Mouse (Mus musculus): ENCODE data around the gene Nav2.

DNA sequence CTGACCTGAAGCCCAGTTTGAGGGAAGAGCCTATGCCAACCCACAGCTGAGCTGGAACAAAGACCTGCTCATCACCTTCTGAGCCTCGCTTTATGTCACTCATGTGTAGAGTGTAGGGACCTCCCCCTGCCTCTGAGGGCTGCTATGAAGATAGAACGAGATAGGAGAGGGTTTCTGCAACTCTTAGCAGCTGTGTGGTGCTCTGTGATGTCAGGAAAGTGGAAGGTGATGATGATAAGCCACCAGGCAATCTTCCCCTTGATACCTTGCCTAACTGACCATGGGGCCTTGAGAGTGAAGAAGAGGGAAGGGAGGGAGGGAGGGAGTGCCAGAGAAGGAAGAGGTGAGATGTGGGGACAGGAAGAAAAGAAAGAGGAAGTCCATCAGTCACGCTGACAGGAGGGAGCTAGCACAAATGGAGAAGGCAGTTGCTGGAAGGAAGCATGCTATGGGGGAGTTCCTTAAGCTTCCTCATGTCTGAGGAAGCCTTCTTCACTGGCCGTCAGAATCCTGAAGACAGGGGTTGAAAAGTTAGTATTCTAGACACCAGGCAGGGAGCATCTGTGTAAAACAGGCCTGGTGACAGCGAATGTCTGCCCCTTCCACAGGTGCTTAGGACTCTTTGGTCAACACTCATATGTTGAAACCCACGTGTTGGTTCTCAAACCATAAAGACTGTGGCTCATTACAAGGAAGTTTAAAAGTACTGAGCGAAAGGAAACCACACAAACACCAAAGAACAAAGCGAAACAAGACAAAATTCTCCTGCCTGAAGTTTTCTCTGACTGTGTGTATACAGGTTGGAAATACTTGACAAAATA is at the start of gene Nav2:
- no peak for TF ChIP-seq CTCF (IDR thresholded peaks at IDR 0.05; ENCODE audit: low read depth)
- TF ChIP-seq EP300 (optimal IDR thresholded peaks at IDR 0.05) = no peak
